Comparison of ENCODE assay signal across 8 mouse cellular contexts in genomic region chr2:73385172-73385571, GRCm38 (mm10). TPM values are rescaled to one million over a fixed set of nuclear protein-coding genes. Genes with fewer than 3 reads are reported as not detected.
A peak's percentile ranks its signal among the peaks of the same experiment; 100 is the strongest.
DNase-seq lines count a peak whose midpoint lies in the region; ATAC-seq and TF ChIP-seq lines count a peak whose summit lies in the region.

No protein-coding gene starts in this region.

- peaks cover 3% of the 10 kb centered on the region for H3K36me3 ChIP-seq in megakaryocyte, embryonic 14.5 days (replicated peaks; ENCODE audit: low read length)
- peaks cover 7% of the 10 kb centered on the region; the same call in 1 of the 2 replicates for H3K36me3 ChIP-seq in intestine, postnatal 0 days (ENCODE audit: control insufficient read depth, insufficient read depth)
- 0 out of 2 replicates have a peak, but pooled peaks cover 4% of the 10 kb centered on the region for H3K36me3 ChIP-seq in neural tube, embryonic 15.5 days

- no peaks in the 10 kb centered on the region for H3K9me3 ChIP-seq in megakaryocyte, embryonic 14.5 days
- H3K9me3 ChIP-seq in intestine, postnatal 0 days (ENCODE audit: control insufficient read depth): no peaks in the 10 kb centered on the region
- H3K9me3 ChIP-seq in neural tube, embryonic 15.5 days (replicated peaks): no peaks in the 10 kb centered on the region

- intact Hi-C loops in gastrocnemius, adult 2 months (cut with DNase I): no loop called here
- intact Hi-C loops in gastrocnemius, postnatal 36 days (cut with DNase I): no loop called here

- peak overlapping the region; percentile 98 for H3K4me3 ChIP-seq in gastrocnemius, adult 2 months
- peak overlapping the region; percentile 99 for H3K4me3 ChIP-seq in megakaryocyte, embryonic 14.5 days (replicated peaks)
- H3K4me3 ChIP-seq in intestine, postnatal 0 days (ENCODE audit: low read depth, low read length): peak overlapping the region; percentile 68; the same call in 1 of the 2 replicates
- peak overlapping the region; percentile 82 for H3K4me3 ChIP-seq in neural tube, embryonic 15.5 days (replicated peaks)

- no peak for TF ChIP-seq CTCF in gastrocnemius, adult 2 months (IDR thresholded peaks at IDR 0.05)
- TF ChIP-seq CTCF in intestine, postnatal 0 days (IDR thresholded peaks at IDR 0.05; ENCODE audit: low read depth): no peak

- peak overlapping the region; percentile 87; the same call in 1 of the 2 replicates for H3K27ac ChIP-seq in gastrocnemius, adult 2 months
- H3K27ac ChIP-seq in intestine, postnatal 0 days (ENCODE audit: low read depth, low read length): no peak overlapping the region
- H3K27ac ChIP-seq in neural tube, embryonic 15.5 days (replicated peaks): no peak overlapping the region

- no peak overlapping the region for H3K9ac ChIP-seq in intestine, postnatal 0 days (ENCODE audit: low read depth, low read length)
- H3K9ac ChIP-seq in neural tube, embryonic 15.5 days (replicated peaks): no peak overlapping the region

- 69% methylated on average over 4 of the region's 4 CpGs for WGBS in intestine, postnatal 0 days
- WGBS in neural tube, embryonic 15.5 days: 86% methylated on average over 4 of the region's 4 CpGs

- peaks cover 14% of the 10 kb centered on the region for H3K4me1 ChIP-seq in megakaryocyte, embryonic 14.5 days
- no peaks in the 10 kb centered on the region for H3K4me1 ChIP-seq in intestine, postnatal 0 days (replicated peaks; ENCODE audit: control insufficient read depth, insufficient read depth, low read length)
- H3K4me1 ChIP-seq in neural tube, embryonic 15.5 days: peaks cover 11% of the 10 kb centered on the region

- peak overlapping the region; percentile 99 for H3K4me2 ChIP-seq in intestine, postnatal 0 days (replicated peaks; ENCODE audit: low read depth)
- H3K4me2 ChIP-seq in neural tube, embryonic 15.5 days: peak overlapping the region; percentile 95

- H3K27me3 ChIP-seq in megakaryocyte, embryonic 14.5 days (replicated peaks): peaks cover 4% of the 10 kb centered on the region
- H3K27me3 ChIP-seq in intestine, postnatal 0 days (replicated peaks; ENCODE audit: control insufficient read depth, insufficient read depth, low read length): no peaks in the 10 kb centered on the region
- no peaks in the 10 kb centered on the region for H3K27me3 ChIP-seq in neural tube, embryonic 15.5 days (replicated peaks)

- ATAC-seq in megakaryocyte, adult 5-6 weeks (ENCODE audit: poor library complexity, severe bottlenecking): no peak
- ATAC-seq in intestine, postnatal 0 days: no peak
- no peak for ATAC-seq in neural tube, embryonic 15.5 days (ENCODE audit: low FRiP score)

- DNase-seq in gastrocnemius, adult 2 months: no peak
- no peak for DNase-seq in gastrocnemius, postnatal 36 days
- no peak for DNase-seq in kidney, postnatal 4 days
- DNase-seq in right cerebral cortex, postnatal 4 days: no peak

RNA-seq across cellular contexts. Expression of gene Gpr155, which starts 1.2 kb away (rescaled TPM):
- 10 to 100 TPM; 14.1 to 15.7 TPM for total RNA-seq in gastrocnemius, adult 2 months (2021)
- total RNA-seq in gastrocnemius, postnatal 36 days (2021): 10 to 100 TPM; 11.7 to 13.7 TPM
- polyA plus RNA-seq in megakaryocyte, embryonic 14.5 days (2012; ENCODE audit: insufficient read depth, low replicate concordance): 0.46 TPM in 1 of 2 replicates, not detected in the other
- 3.2 and 6.0 TPM in 2 replicates for total RNA-seq in megakaryocyte, adult 5-6 weeks (2015)
- 2.5 and 6.3 TPM in 2 replicates for total RNA-seq in megakaryocyte, adult 5-6 weeks (2017)
- 18.1 and 22.6 TPM in 2 replicates for polyA plus RNA-seq in intestine, postnatal 0 days (2015; fragmentation: Nextera tagmentation; extraction: Ambion mirVana)
- 14.3 and 15.6 TPM in 2 replicates for polyA plus RNA-seq in neural tube, embryonic 15.5 days (2015; fragmentation: Nextera tagmentation; extraction: Ambion mirVana)
